Mouse (Mus musculus) T-helper 17 cell (primary cell): ENCODE measurements around the gene Adcy7.

ENCODE experiments used
- in situ Hi-C, 2 experiments: fragments of 300-600 bp; cut with MboI, MseI; formaldehyde crosslinking; loops; 1 replicate in 1 of 2; 2 replicates in 1 of 2; pipeline ENCODE4 v1.15.1; 2025; ENCODE audit warnings: high pct_unique_total_duplicates in 2 of 2

Gene Adcy7

DNA sequence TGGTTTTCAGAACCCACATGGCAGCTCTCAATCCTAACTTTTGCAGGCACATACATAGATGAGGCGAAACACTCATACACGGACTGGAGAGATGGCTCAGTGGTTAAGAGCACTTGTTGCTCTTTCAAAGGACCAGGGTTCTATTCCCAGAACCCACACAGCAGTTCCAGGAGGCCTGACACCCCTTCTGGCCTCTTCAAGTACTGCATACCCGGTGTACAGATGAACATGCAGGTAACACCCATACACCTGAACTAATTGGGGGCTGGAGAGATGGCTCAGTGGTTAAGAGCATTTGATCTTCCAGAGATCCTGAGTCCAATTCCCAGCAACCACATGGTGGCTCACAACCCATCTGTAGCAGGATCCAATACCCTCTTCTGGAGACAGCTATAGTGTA, 2.1 kb upstream of the Adcy7 start:
- in situ Hi-C loops, result loop anchor here (5.0 kb wide), 3 partner anchors 37 to 87 kb away; no protein-coding TSS in a partner anchor

- in situ Hi-C loops, result loop anchor here (5.0 kb wide), 3 partner anchors 34 to 84 kb away; no protein-coding TSS in a partner anchor
Observed at GRCm38 (mm10) chr8:88273051-88273430, 838 bp downstream of the Adcy7 start.

DNA sequence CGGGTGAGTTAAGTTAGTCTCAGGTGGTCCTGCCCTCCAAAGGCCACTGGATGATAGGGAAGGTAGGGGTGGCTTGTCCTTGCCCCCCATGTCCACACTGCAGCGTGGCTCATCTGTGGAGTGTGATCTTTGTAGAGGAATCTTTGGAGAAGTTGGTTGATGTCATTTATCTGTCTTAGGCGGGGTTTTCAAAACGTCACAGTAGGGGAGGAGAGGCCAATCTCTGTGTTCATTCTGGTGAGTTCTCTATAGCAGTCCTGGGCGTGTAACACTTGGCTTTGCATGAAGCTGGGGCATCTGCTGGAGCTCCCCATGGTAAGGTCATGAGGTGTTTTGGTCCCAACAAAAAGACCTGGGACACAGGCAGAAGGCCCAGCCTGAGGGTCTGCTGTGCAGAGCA, 1.9 kb downstream of the Adcy7 start:
- in situ Hi-C loops, result loop anchor here (5.0 kb wide), 3 partner anchors 33 to 83 kb away; no protein-coding TSS in a partner anchor

DNA sequence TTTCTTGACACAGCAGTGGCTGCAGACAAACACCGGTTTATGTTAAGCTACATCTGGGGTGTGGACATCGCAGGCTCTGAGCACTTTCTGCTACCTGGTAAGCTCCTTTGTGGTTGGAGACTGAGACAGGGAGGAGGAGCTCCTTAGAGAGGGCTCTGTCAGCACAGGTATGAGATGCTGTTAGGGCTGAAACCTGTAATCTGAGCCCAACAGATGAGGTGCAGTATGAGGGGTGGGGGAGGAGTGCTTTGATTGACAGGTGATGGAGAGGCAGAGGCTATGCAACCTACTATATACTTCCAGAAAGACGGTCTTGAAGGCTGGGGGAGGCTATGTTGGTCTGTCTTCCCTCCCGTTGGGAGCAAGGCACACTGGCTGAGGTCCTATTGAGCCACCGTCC, 7.0 kb downstream of the Adcy7 start:
- in situ Hi-C loops, result loop anchor here in 1 of 2 experiments (5.0 kb wide), 1 partner anchor 358 kb away; the partner anchor contains the start of gene Snx20

- in situ Hi-C loops, result loop anchor here in 1 of 2 experiments (5.0 kb wide), 1 partner anchor 358 kb away; the partner anchor contains the start of gene Snx20
Observed at GRCm38 (mm10) chr8:88279670-88280069, 7.5 kb downstream of the Adcy7 start.

DNA sequence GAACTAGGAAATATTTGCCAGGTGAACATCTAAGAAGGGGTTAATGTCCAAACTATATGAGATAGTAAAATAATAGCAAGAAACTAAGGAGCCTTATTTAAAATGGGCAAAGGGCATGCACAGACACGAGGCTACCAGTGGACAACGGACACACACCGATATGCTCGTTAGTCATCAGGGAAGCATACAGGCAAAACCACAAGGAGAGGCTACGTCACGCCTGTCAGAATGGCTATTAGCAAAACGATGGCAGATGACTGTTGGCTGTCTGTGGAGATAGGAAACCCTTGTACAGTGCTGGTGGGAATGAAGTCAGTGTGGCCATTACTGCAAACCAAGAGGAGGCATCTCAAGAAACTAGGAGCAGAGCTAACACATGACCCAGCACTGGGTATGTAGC, 8.7 kb downstream of the Adcy7 start:
- in situ Hi-C loops, result no loop called here

DNA sequence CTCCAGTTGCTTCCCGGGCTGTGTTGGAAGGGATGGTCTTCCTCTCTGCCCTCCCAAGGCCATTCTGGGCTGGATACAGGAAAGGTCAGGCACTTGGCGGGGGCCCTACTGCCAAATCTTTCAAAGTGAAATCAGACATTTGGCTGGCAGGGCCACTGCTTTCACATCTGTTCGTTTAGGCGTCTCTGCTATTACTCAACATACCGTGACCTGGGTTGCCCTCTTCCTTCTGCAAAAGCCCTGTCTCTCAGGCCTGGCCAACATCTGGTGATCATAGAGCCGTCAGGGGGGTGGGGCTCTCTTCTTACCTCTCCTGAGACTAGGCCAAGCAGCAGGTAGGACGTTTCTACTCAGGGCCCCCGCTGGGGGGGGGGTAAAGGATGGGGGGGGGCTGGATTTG, 10.5 kb downstream of the Adcy7 start:
- in situ Hi-C loops, result no loop called here

GRCm38 (mm10) chr8:88283243-88284115, 11.3 kb downstream of the Adcy7 start:
- in situ Hi-C loops, result no loop called here

- in situ Hi-C loops, result no loop called here
Observed at GRCm38 (mm10) chr8:88284738-88285137, 12.5 kb downstream of the Adcy7 start.

- in situ Hi-C loops, result no loop called here
Observed at GRCm38 (mm10) chr8:88285469-88286356, 13.5 kb downstream of the Adcy7 start.

- in situ Hi-C loops, result no loop called here
Observed at GRCm38 (mm10) chr8:88286421-88286960, 14.3 kb downstream of the Adcy7 start.

DNA sequence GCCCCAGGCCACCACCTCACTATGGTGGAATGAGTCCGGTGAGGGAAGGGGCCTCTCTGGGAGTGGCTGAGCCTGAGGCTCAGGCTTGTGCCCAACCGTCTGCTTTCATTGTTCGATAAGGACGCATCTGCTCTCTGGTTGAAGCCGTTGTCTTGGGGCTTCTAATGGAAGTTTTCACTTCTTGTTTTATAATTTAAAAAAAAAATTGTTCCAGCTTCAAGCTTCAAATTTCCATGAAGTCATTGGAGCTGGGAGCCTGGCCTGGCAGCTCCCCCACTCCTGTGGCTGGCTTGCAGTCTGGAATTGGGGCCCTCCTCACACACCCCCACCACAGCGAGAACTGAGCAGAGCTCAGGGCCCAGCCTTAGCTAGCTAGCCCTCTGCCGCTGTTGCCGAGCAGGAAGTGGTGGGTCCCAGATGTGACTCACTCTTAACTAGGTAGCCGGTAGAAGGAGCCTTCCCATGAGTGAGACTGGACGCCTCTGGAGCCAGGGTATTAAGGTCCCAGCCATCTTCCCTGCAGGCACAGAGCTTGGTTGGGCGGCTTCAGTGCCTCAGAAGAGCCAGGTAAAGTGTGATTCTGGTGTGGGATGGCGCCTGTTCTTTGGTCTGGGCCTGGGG, 16.5 kb downstream of the Adcy7 start:
- in situ Hi-C loops, result no loop called here

DNA sequence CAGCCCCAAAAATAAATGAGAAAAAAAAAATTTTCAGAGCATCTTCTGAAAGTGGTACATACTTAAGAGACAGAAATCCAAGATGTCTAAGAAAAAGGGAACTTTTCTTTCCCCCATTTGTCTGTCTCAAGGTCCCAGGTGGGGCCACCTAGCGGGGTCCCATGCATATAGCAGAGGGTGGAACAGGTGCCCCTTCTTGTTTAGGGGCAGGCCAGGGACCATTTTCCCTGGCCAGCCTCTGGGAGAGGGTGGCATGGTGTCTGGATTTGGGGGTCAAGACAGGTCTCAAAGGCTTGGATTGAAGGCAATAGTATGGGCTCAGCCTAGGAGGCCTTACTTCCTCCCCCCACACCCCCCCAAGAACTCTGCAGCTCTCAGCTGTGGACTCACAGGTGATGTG, 17.7 kb downstream of the Adcy7 start:
- in situ Hi-C loops, result loop anchor here in 1 of 2 experiments (5.0 kb wide), 1 partner anchor 407 kb away; the partner anchor contains the start of gene Cyld

GRCm38 (mm10) chr8:88290326-88291304, 18.4 kb downstream of the Adcy7 start:
- in situ Hi-C loops, result loop anchor here in 1 of 2 experiments (5.0 kb wide), 1 partner anchor 407 kb away; the partner anchor contains the start of gene Cyld

DNA sequence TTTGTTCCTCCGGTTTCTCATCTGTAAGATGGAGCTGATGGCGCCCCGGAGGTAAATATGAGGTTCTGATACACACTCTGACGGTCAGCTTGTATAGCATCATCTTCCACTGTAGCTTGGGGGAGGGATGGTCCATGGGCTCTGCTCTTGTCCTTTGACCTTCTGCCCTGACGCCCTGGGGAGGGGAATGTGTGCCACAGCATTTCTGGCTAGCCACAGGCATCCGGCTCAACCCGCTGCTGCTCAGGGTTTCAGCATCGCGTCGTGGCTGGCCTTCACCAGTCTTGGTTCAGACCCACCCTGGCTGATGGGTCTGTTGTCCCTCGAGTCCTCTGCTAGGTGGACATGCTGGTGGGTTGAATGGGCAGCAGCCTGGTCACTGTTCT, 19.1 kb downstream of the Adcy7 start:
- in situ Hi-C loops, result loop anchor here in 1 of 2 experiments (5.0 kb wide), 1 partner anchor 406 kb away; the partner anchor contains the start of gene Cyld

- in situ Hi-C loops, result loop anchor here in 1 of 2 experiments (5.0 kb wide), 1 partner anchor 404 kb away; the partner anchor contains the start of gene Cyld
Observed at GRCm38 (mm10) chr8:88292926-88293325, 20.7 kb downstream of the Adcy7 start.

DNA sequence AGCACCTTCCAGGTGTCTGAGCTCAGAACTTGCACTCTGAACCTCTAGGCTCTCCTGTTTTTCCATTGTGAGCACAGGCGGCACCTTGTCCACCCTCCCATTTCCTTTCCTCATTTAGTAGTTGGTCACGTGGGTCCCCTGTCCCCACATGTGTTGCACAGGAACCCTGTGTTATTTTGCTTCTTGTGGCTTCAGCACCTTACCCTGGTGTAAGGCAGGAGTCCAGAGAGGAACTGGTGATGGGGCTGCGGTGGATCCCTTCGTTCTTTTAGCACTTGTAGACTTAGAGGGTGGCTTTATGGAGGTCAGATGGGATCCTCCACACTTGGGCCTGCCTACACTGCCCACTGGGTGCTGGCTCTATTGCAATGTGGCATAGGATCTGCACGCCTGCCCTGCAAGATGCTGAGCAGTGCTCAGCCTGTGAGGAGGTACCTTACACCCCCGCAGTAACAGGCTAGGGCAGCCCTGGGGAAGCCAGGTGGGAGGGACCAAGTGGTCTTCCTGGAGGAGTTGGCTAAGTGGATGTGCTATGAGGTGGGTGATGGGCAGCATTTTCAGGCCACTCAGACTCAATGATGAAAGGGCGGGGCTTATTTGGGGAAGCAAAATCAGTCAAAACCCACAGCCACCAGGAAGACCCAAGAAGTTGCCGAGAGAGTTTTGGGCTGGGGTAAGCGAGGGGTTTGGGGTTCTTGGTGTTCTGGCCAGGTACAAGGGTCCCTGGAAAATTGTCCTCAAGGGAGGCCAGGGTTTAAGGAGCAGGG, 21.6 kb downstream of the Adcy7 start:
- in situ Hi-C loops, result loop anchor here in 1 of 2 experiments (5.0 kb wide), 1 partner anchor 404 kb away; the partner anchor contains the start of gene Cyld

GRCm38 (mm10) chr8:88294977-88295376, 22.8 kb downstream of the Adcy7 start:
- in situ Hi-C loops, result loop anchor here in 1 of 2 experiments (5.0 kb wide), 1 partner anchor 402 kb away; the partner anchor contains the start of gene Cyld
